ENCODE assay signal across 14 mouse cellular contexts in the genomic region with DNA sequence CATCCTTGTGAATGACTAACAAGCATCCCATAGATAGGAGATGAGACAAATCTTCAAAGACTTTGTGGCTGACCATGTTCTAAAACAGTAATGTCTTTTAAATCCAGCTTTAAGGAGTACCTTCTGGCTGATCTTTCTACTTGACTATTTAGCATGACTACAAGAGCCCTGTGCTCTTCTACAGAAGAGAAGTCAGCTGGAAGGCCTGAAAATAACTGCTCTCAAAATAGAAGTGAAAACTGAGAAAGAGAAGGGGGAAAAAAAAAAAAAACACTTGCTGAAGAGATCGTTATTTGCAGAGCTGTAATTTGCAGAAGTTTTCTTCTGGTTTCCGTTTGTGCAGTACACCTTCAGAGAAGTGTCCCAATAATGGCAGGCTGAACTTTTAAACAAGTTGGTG.
"Had no signal": no experiment of that assay in that cellular context is flagged by ENCODE, and none has a peak within 500 bp of the region (broad histone marks: within the 10 kb centered on the region; RNA-seq: fewer than 3 reads in every experiment).

No protein-coding gene starts in this region.

- H3K4me2 ChIP-seq: limb, embryonic 15.5 days; liver, embryonic 12.5 days; lung, embryonic 14.5 days; midbrain, embryonic 11.5 days; midbrain, embryonic 15.5 days; neural tube, embryonic 13.5 days had no signal

- H3K36me3 ChIP-seq: limb, embryonic 15.5 days; liver, embryonic 12.5 days; midbrain, embryonic 15.5 days; neural tube, embryonic 13.5 days had no signal

- H3K9me3 ChIP-seq: limb, embryonic 15.5 days; liver, embryonic 12.5 days; midbrain, embryonic 15.5 days; neural tube, embryonic 13.5 days had no signal

- H3K27me3 ChIP-seq: limb, embryonic 15.5 days; liver, embryonic 12.5 days; midbrain, embryonic 15.5 days; neural tube, embryonic 13.5 days had no signal

- H3K9ac ChIP-seq: limb, embryonic 15.5 days; liver, embryonic 12.5 days; lung, embryonic 14.5 days; midbrain, embryonic 15.5 days; neural tube, embryonic 13.5 days had no signal

- H3K4me1 ChIP-seq: liver, embryonic 12.5 days; midbrain, embryonic 15.5 days; neural tube, embryonic 13.5 days had no signal

- H3K27ac ChIP-seq: layer of hippocampus, adult 2 months; limb, embryonic 15.5 days; liver, embryonic 12.5 days; midbrain, embryonic 15.5 days; neural tube, embryonic 13.5 days had no signal

- ATAC-seq: liver, embryonic 12.5 days; midbrain, embryonic 15.5 days had no signal

- H3K4me3 ChIP-seq: layer of hippocampus, adult 2 months; limb, embryonic 15.5 days; liver, embryonic 12.5 days; midbrain, embryonic 15.5 days; neural tube, embryonic 13.5 days had no signal

- DNase-seq: kidney, adult 18-20 months; kidney, postnatal 10 days; lung, embryonic 14.5 days; lung, postnatal 10 days; lung, postnatal 4 days; spleen, adult 18-20 months; thymus, adult 2 months; thymus, postnatal 25 days had no signal
